Mouse (Mus musculus): Measurements from ENCODE around the gene Rnaseh2b. TPM values are rescaled to one million over a fixed set of nuclear protein-coding genes. Genes with fewer than 3 reads are reported as not detected.

Rnaseh2b gene
- polyA plus RNA-seq, 1 experiment from 2014 or later = 64.2 TPM

DNA sequence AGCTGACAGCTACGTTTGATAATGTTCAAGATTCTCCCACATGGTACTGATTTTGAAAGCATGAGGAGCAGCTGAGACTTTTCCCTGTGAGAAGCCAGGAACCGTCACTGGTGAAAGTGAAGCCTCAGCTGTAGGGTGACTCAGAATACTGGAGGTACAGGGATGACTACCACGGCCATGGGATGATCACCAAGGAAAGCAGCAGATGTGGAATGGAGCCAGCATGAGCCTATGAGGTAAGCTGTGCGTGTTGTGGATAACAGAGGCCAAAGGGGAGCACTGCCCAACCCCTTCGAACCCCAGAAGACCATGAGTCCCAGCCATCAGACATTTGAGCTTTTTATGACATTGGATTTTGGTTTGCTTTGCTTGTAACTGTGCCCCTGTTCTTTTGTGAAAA, 36.3 kb upstream of the Rnaseh2b start:
- H3K9me3 ChIP-seq (replicated peaks; ENCODE audit: control insufficient read depth, low read length) = no peaks in the 10 kb centered on the region
- ATAC-seq (replicated peaks; ENCODE audit: insufficient number of reproducible peaks, low FRiP score, low TSS enrichment) = no peak
- H3K4me1 ChIP-seq (ENCODE audit: control insufficient read depth, insufficient read depth, low read length) = peaks cover 18% of the 10 kb centered on the region
- H3K4me2 ChIP-seq = no peak overlapping the region
- no peaks in the 10 kb centered on the region for H3K27me3 ChIP-seq (ENCODE audit: control insufficient read depth, insufficient read depth, low read length)
- H3K36me3 ChIP-seq (ENCODE audit: control insufficient read depth, insufficient read depth, low read length) = no peaks in the 10 kb centered on the region
- H3K27ac ChIP-seq (ENCODE audit: low read depth, low read length) = no peak overlapping the region
- no peak overlapping the region for H3K9ac ChIP-seq (ENCODE audit: low read depth, low read length)
- H3K4me3 ChIP-seq (ENCODE audit: low read depth, low read length) = no peak overlapping the region
- WGBS (ENCODE audit: insufficient replicate concordance) = 77% methylated on average over 5 of the region's 5 CpGs

DNA sequence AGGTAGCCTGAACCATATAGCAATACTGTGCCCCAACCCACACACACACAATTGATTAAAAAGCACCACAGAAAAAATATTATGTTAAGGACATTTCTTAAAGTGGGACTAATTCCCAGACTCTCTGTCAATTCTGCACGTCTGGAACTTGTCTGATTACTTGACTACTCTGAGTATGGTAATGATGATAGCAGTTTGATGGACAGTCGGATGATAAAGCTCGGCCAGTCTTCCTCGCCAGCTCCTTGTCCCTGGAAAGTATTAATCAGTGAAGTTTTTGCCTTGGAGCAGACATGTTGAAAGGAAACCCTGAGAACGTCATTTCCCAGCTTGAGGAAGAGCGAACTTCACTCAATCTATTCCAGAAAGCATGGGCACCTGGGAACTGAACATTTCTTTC, 34.3 kb upstream of the Rnaseh2b start:
- no peak overlapping the region for H3K4me2 ChIP-seq
- peaks cover 18% of the 10 kb centered on the region for H3K4me1 ChIP-seq (ENCODE audit: control insufficient read depth, insufficient read depth, low read length)
- H3K9me3 ChIP-seq (replicated peaks; ENCODE audit: control insufficient read depth, low read length) = no peaks in the 10 kb centered on the region
- no peak overlapping the region for H3K9ac ChIP-seq (ENCODE audit: low read depth, low read length)
- H3K4me3 ChIP-seq (ENCODE audit: low read depth, low read length) = no peak overlapping the region
- no peak for ATAC-seq (replicated peaks; ENCODE audit: insufficient number of reproducible peaks, low FRiP score, low TSS enrichment)
- H3K36me3 ChIP-seq (ENCODE audit: control insufficient read depth, insufficient read depth, low read length) = no peaks in the 10 kb centered on the region
- no peaks in the 10 kb centered on the region for H3K27me3 ChIP-seq (ENCODE audit: control insufficient read depth, insufficient read depth, low read length)
- peak overlapping the region; percentile 31; the same call in 1 of the 2 replicates for H3K27ac ChIP-seq (ENCODE audit: low read depth, low read length)
- 16% methylated on average over 6 of the region's 6 CpGs for WGBS (ENCODE audit: insufficient replicate concordance)

DNA sequence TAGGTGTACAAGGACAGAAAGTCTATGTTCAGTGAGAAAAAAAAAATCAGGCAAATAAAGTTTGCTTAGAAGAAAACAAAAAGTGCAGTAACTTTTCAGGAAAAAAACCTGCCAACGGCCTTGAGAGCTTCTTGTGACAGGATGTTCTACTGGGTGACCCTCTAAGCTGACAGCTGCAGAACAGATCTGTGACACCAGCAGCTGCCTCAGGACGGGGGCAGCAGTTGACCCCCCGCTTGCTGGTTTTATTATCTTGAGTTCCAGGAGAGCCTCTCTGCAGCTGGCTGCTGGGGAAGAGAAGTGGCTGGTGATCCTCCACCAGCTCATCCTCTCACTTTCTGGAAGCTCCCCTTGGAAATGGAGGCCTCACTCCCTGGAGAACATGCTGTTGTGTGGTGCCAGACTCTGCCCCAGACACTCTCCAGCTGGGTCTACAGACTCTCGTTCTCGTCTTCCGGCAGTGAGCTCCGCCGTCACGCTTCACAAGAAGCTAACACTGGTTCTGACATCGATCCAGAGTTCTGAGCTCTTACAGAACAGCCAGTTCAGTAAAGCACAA, 33.3 kb upstream of the Rnaseh2b start:
- H3K27ac ChIP-seq (ENCODE audit: low read depth, low read length) = peak overlapping the region; percentile 31
- H3K4me2 ChIP-seq = no peak overlapping the region
- no peaks in the 10 kb centered on the region for H3K27me3 ChIP-seq (ENCODE audit: control insufficient read depth, insufficient read depth, low read length)
- no peak overlapping the region for H3K9ac ChIP-seq (ENCODE audit: low read depth, low read length)
- WGBS (ENCODE audit: insufficient replicate concordance) = 42% methylated on average over 10 of the region's 10 CpGs
- no peak overlapping the region for H3K4me3 ChIP-seq (ENCODE audit: low read depth, low read length)
- no peaks in the 10 kb centered on the region for H3K36me3 ChIP-seq (ENCODE audit: control insufficient read depth, insufficient read depth, low read length)
- peaks cover 18% of the 10 kb centered on the region for H3K4me1 ChIP-seq (ENCODE audit: control insufficient read depth, insufficient read depth, low read length)
- H3K9me3 ChIP-seq (replicated peaks; ENCODE audit: control insufficient read depth, low read length) = no peaks in the 10 kb centered on the region
- ATAC-seq (replicated peaks; ENCODE audit: insufficient number of reproducible peaks, low FRiP score, low TSS enrichment) = no peak

DNA sequence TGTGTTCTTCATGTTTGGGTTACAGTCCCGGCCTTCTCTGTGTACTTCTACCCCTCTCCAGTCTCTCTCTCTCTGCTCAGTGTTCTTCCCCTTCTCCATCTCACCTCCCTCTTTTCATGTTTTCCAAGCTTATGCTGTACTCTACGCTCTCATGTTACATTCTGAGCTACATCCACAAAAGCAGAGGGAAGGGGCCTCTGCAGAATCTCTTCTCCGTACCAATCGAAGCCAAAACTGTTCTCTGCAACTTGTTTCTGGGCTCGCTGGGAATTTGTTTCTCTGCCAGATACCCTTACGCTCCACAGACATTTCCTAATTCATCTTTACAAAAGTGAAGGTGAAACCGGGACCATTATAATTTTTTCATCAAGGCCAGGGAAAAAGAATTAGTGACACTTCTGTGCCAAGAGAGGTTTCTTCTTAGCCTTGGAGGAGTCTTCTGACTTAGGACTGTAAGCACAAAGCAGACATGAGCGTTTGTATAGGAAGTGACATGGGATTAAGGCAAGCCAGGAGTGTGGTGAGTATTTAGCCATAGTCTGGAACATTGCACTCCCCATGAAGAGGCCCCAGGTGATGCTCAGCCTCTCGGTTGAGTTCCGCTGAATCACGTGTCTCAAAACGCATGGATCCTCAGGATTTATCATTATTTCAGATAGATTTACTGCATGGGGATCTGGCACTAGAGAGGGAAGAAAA, 21.5 kb upstream of the Rnaseh2b start:
- 84% methylated on average over 12 of the region's 12 CpGs for WGBS (ENCODE audit: insufficient replicate concordance)
- Histone ChIP-seq H3K9ac (ENCODE audit: low read depth, low read length) (no peak overlapping the region), H3K4me2 (no peak overlapping the region), H3K27ac (ENCODE audit: low read depth, low read length) (no peak overlapping the region), H3K4me1 (ENCODE audit: control insufficient read depth, insufficient read depth, low read length) (no peaks in the 10 kb centered on the region), H3K9me3 (replicated peaks; ENCODE audit: control insufficient read depth, low read length) (no peaks in the 10 kb centered on the region), H3K36me3 (ENCODE audit: control insufficient read depth, insufficient read depth, low read length) (no peaks in the 10 kb centered on the region), H3K4me3 (ENCODE audit: low read depth, low read length) (no peak overlapping the region), H3K27me3 (ENCODE audit: control insufficient read depth, insufficient read depth, low read length) (no peaks in the 10 kb centered on the region)
- ATAC-seq (replicated peaks; ENCODE audit: insufficient number of reproducible peaks, low FRiP score, low TSS enrichment) = no peak

DNA sequence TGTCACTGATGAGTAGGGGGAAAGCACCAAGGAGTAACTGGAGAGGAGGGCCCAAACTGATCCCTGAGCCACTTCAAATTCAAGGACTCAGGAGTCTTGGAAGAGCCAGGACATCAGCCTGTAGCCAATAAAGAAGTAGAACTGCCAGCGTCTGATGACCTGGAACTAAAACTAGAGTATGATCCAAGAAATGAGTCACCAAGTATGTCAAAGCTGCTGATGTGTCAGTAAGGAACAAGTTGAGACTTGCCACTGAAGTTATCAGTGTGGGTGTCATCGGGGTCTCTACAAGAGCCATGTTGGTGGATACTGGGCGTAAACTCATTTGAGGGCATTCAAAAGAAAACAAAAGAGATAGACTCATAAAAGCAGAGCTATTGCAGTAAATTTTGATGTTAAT, 18.8 kb upstream of the Rnaseh2b start:
- H3K9ac ChIP-seq (ENCODE audit: low read depth, low read length) = no peak overlapping the region
- no peak overlapping the region for H3K4me2 ChIP-seq
- no peaks in the 10 kb centered on the region for H3K27me3 ChIP-seq (ENCODE audit: control insufficient read depth, insufficient read depth, low read length)
- no peak overlapping the region for H3K27ac ChIP-seq (ENCODE audit: low read depth, low read length)
- no peaks in the 10 kb centered on the region for H3K9me3 ChIP-seq (replicated peaks; ENCODE audit: control insufficient read depth, low read length)
- no peaks in the 10 kb centered on the region for H3K36me3 ChIP-seq (ENCODE audit: control insufficient read depth, insufficient read depth, low read length)
- 79% methylated on average over 3 of the region's 3 CpGs for WGBS (ENCODE audit: insufficient replicate concordance)
- no peaks in the 10 kb centered on the region for H3K4me1 ChIP-seq (ENCODE audit: control insufficient read depth, insufficient read depth, low read length)
- ATAC-seq (replicated peaks; ENCODE audit: insufficient number of reproducible peaks, low FRiP score, low TSS enrichment) = no peak
- H3K4me3 ChIP-seq (ENCODE audit: low read depth, low read length) = no peak overlapping the region

DNA sequence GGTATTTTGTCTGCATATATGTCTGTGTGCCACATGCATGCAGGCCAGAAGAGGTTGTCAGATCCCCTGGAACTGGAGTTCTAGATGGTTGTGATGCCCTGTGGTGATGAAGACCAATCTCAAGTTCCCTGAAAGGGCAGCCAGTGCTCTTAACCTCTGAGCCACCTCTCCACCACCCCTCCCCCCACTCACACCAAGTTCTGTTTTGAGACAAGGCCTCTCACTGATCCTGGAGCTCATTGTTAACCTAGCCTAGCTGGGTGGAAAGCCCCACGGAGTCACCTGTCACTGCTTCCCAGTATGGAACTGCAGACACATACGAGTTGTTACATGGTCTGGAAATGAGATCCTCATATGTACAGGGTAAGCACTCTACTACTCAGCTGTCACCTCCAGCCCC, 9.4 kb upstream of the Rnaseh2b start:
- no peaks in the 10 kb centered on the region for H3K27me3 ChIP-seq (ENCODE audit: control insufficient read depth, insufficient read depth, low read length)
- no peak overlapping the region for H3K9ac ChIP-seq (ENCODE audit: low read depth, low read length)
- ATAC-seq (replicated peaks; ENCODE audit: insufficient number of reproducible peaks, low FRiP score, low TSS enrichment) = no peak
- 53% methylated on average over 2 of the region's 2 CpGs for WGBS (ENCODE audit: insufficient replicate concordance)
- H3K4me1 ChIP-seq (ENCODE audit: control insufficient read depth, insufficient read depth, low read length) = 0 out of 2 replicates have a peak, but pooled peaks cover 3% of the 10 kb centered on the region
- H3K36me3 ChIP-seq (ENCODE audit: control insufficient read depth, insufficient read depth, low read length) = no peaks in the 10 kb centered on the region
- no peak overlapping the region for H3K4me3 ChIP-seq (ENCODE audit: low read depth, low read length)
- no peaks in the 10 kb centered on the region for H3K9me3 ChIP-seq (replicated peaks; ENCODE audit: control insufficient read depth, low read length)
- H3K4me2 ChIP-seq = no peak overlapping the region
- no peak overlapping the region for H3K27ac ChIP-seq (ENCODE audit: low read depth, low read length)

DNA sequence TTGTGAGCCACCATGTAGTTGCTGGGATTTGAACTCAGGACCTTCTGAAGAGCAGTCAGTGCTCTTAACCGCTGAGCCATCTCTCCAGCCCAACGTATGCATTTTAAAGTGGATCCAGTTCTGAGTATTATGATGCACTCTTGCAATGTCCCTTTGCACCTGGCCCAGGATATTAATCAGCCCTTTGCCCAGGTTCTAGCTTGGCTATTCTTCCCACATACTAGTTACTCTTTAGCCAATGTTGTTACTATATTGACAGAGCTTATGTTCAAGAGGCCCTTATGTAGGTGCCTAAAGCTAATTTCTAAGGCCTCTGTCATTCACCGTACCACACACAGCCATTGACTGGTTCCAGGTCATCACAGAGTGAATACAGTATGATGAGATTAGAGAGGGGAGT, 3.7 kb upstream of the Rnaseh2b start:
- H3K27me3 ChIP-seq (ENCODE audit: control insufficient read depth, insufficient read depth, low read length) = peaks cover 3% of the 10 kb centered on the region
- WGBS (ENCODE audit: insufficient replicate concordance) = 81% methylated on average over 3 of the region's 3 CpGs
- H3K9me3 ChIP-seq (replicated peaks; ENCODE audit: control insufficient read depth, low read length) = no peaks in the 10 kb centered on the region
- peaks cover 10% of the 10 kb centered on the region; the same call in 1 of the 2 replicates for H3K4me1 ChIP-seq (ENCODE audit: control insufficient read depth, insufficient read depth, low read length)
- ATAC-seq (replicated peaks; ENCODE audit: insufficient number of reproducible peaks, low FRiP score, low TSS enrichment) = no peak
- no peaks in the 10 kb centered on the region for H3K36me3 ChIP-seq (ENCODE audit: control insufficient read depth, insufficient read depth, low read length)
- no peak overlapping the region for H3K4me3 ChIP-seq (ENCODE audit: low read depth, low read length)
- H3K9ac ChIP-seq (ENCODE audit: low read depth, low read length) = no peak overlapping the region
- H3K4me2 ChIP-seq = no peak overlapping the region
- H3K27ac ChIP-seq (ENCODE audit: low read depth, low read length) = no peak overlapping the region

DNA sequence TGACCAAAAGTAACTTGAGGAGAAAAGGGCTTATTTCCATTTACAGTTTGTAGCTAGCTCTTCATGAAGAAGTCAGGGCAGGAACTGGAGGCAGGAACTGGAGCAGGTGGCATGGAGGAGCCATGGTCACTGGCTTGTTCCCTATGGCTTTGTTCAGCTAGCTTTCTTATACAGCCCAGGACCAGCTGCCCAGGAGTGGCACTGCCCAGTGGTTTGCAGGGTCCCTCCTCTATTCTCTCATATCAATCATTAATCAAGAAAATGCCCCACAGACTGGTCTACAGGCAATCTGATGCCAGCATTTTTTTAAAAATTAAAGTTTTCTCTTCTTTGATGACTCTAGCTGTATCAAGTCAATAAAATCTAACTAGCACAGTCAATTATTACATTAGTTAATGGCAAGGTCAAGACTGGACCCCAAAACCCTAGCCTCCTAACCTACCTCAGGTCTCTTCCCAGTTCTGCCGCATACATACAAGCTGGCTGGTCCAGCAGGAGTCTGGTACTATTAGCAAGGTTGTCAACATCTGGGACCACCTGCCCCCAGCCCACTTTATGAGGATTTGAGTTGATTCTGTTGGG, 892 bp upstream of the Rnaseh2b start:
- H3K4me1 ChIP-seq (ENCODE audit: control insufficient read depth, insufficient read depth, low read length) = peaks cover 10% of the 10 kb centered on the region; the same call in 1 of the 2 replicates
- H3K9me3 ChIP-seq (replicated peaks; ENCODE audit: control insufficient read depth, low read length) = no peaks in the 10 kb centered on the region

DNA sequence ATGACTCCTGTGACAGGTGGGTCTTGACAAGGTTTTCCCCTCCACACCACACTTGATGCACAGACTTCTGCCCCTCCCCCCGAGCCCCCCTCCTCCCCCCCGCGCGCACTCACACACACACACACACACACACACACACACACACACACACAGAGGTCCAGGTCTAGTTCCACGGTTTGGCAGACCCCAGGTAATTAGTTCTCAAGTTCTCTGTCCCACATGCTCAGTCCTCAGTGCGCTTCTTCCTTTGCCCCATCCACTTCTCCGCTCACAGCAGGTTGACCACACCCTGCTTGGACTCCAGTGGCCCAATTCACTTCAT, 262 bp upstream of the Rnaseh2b start:
- Histone ChIP-seq H3K9ac (ENCODE audit: low read depth, low read length) (peak overlapping the region; percentile 77), H3K4me1 (ENCODE audit: control insufficient read depth, insufficient read depth, low read length) (peaks cover 10% of the 10 kb centered on the region; the same call in 1 of the 2 replicates), H3K4me2 (peak overlapping the region; percentile 99), H3K4me3 (ENCODE audit: low read depth, low read length) (peak overlapping the region; percentile 52), H3K27me3 (ENCODE audit: control insufficient read depth, insufficient read depth, low read length) (peaks cover 3% of the 10 kb centered on the region), H3K27ac (ENCODE audit: low read depth, low read length) (no peak overlapping the region), H3K9me3 (replicated peaks; ENCODE audit: control insufficient read depth, low read length) (no peaks in the 10 kb centered on the region), H3K36me3 (ENCODE audit: control insufficient read depth, insufficient read depth, low read length) (no peaks in the 10 kb centered on the region)
- ATAC-seq (replicated peaks; ENCODE audit: insufficient number of reproducible peaks, low FRiP score, low TSS enrichment) = no peak
- WGBS (ENCODE audit: insufficient replicate concordance) = 40% methylated on average over 5 of the region's 7 CpGs

More for the DNA sequence above, 892 bp upstream of the Rnaseh2b start:
- no peak overlapping the region for H3K27ac ChIP-seq (ENCODE audit: low read depth, low read length)
- H3K4me2 ChIP-seq = no peak overlapping the region
- no peaks in the 10 kb centered on the region for H3K36me3 ChIP-seq (ENCODE audit: control insufficient read depth, insufficient read depth, low read length)
- 82% methylated on average over 1 of the region's 1 CpGs for WGBS (ENCODE audit: insufficient replicate concordance)
- H3K9ac ChIP-seq (ENCODE audit: low read depth, low read length) = no peak overlapping the region
- H3K4me3 ChIP-seq (ENCODE audit: low read depth, low read length) = no peak overlapping the region
- no peak for ATAC-seq (replicated peaks; ENCODE audit: insufficient number of reproducible peaks, low FRiP score, low TSS enrichment)
- H3K27me3 ChIP-seq (ENCODE audit: control insufficient read depth, insufficient read depth, low read length) = peaks cover 3% of the 10 kb centered on the region

Data from heart, embryonic 11.5 days (tissue).